Comparison of ENCODE assay signal across 25 mouse cellular contexts in the genomic region with DNA sequence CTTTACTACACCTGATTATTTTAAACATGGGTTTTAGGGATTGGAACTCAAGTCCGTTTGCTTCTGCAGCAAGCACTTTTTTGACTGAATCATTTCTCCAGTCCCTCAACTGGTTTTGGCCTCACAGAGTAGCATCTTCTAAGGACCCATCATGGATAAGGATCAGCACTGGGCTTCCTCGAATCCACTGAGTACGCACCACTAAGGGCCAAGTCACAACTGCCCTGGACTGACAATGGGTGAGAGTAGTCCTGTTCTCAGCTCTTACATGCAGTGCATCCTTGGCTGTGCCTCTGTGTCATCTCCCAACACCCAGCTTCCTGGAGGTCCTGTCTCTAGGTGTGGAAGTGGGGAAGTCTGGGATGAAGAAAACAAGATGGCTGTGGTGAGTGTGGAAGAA. TPM values are rescaled to one million over a fixed set of nuclear protein-coding genes. Genes with fewer than 3 reads are reported as not detected.
"Had no signal": no experiment of that assay in that cellular context is flagged by ENCODE, and none has a peak within 500 bp of the region (broad histone marks: within the 10 kb centered on the region; RNA-seq: fewer than 3 reads in every experiment).

No protein-coding gene starts in this region.

- H3K4me2 ChIP-seq: heart, embryonic 12.5 days; hindbrain, embryonic 12.5 days; hindbrain, embryonic 14.5 days; limb, embryonic 13.5 days; limb, embryonic 15.5 days; liver, embryonic 12.5 days had no signal

- H3K4me1 ChIP-seq: heart, embryonic 12.5 days; hindbrain, embryonic 10.5 days; hindbrain, embryonic 12.5 days; limb, embryonic 15.5 days; liver, embryonic 12.5 days had no signal

- DNase-seq: gastrocnemius, adult 2 months; gastrocnemius, postnatal 10 days; gastrocnemius, postnatal 25 days; heart, adult 2 months; heart, postnatal 10 days; kidney, adult 18-20 months; kidney, adult 8-10 months; kidney, postnatal 10 days; kidney, postnatal 25 days had no signal

- H3K9me3 ChIP-seq: heart, embryonic 12.5 days; hindbrain, embryonic 10.5 days; hindbrain, embryonic 12.5 days; limb, embryonic 13.5 days; limb, embryonic 15.5 days; liver, embryonic 12.5 days had no signal

- H3K27ac ChIP-seq: gastrocnemius, adult 2 months; heart, adult 2 months; hindbrain, embryonic 10.5 days; hindbrain, embryonic 12.5 days; hindbrain, embryonic 14.5 days; layer of hippocampus, adult 2 months; left cerebral cortex, adult 2 months; limb, embryonic 13.5 days; limb, embryonic 15.5 days; liver, embryonic 12.5 days; liver, embryonic 14.5 days had no signal

- H3K9ac ChIP-seq: heart, embryonic 12.5 days; hindbrain, embryonic 12.5 days; hindbrain, embryonic 14.5 days; limb, embryonic 13.5 days; limb, embryonic 15.5 days; liver, embryonic 12.5 days; liver, embryonic 14.5 days had no signal

- H3K27me3 ChIP-seq: heart, embryonic 12.5 days; hindbrain, embryonic 12.5 days; limb, embryonic 13.5 days; limb, embryonic 15.5 days; liver, embryonic 12.5 days had no signal

- ATAC-seq: hindbrain, embryonic 16.5 days; inflammation-experienced regulatory T-cells, adult 6 months; intestine, postnatal 0 days; liver, embryonic 12.5 days had no signal

- H3K36me3 ChIP-seq: heart, embryonic 12.5 days; hindbrain, embryonic 10.5 days; hindbrain, embryonic 12.5 days; limb, embryonic 13.5 days; limb, embryonic 15.5 days; liver, embryonic 12.5 days had no signal

- H3K4me3 ChIP-seq: gastrocnemius, adult 2 months; heart, adult 2 months; heart, embryonic 12.5 days; hindbrain, embryonic 10.5 days; hindbrain, embryonic 12.5 days; layer of hippocampus, adult 2 months; left cerebral cortex, adult 2 months; limb, embryonic 13.5 days; limb, embryonic 15.5 days; liver, embryonic 12.5 days had no signal

RNA-seq across cellular contexts. Expression of gene Plpp4, which starts 35.2 kb away (rescaled TPM):
- total RNA-seq: gastrocnemius, adult 2 months; gastrocnemius, postnatal 25 days; granulocyte monocyte progenitor cell, adult 5-6 weeks; heart, adult 2 months; heart, postnatal 25 days; liver, adult 2 months had no signal
- polyA plus RNA-seq: heart, adult 2 months; inflammation-experienced regulatory T-cells, adult 6 months; liver, adult 2 months; liver, embryonic 12.5 days had no signal
